Mouse (Mus musculus) naive thymus-derived CD4-positive, alpha-beta T cell, adult 2 months (primary cell): Measurements from ENCODE around the gene Ppargc1a.

Experiments used
- DNase-seq: peaks from one replicate; pipeline ENCODE4 v3.0.0-alpha.2; 2011; ENCODE audit warnings: low read depth

Ppargc1a gene

GRCm38 (mm10) chr5:51497910-51498517 lies 69.5 kb downstream of the Ppargc1a start:
- DNase-seq = no peak

GRCm38 (mm10) chr5:51495446-51495845 lies 72.1 kb downstream of the Ppargc1a start:
- no peak for DNase-seq

- DNase-seq = no peak
Observed at GRCm38 (mm10) chr5:51494358-51494876, 73.1 kb downstream of the Ppargc1a start.

GRCm38 (mm10) chr5:51483768-51484167 lies 83.8 kb downstream of the Ppargc1a start:
- no peak for DNase-seq

GRCm38 (mm10) chr5:51479859-51480258 lies 87.7 kb downstream of the Ppargc1a start:
- DNase-seq = no peak

GRCm38 (mm10) chr5:51479456-51479855 lies 88.1 kb downstream of the Ppargc1a start:
- DNase-seq = no peak

- no peak for DNase-seq
Observed at GRCm38 (mm10) chr5:51478319-51478994, 89.1 kb downstream of the Ppargc1a start.

GRCm38 (mm10) chr5:51477140-51477539 lies 90.4 kb downstream of the Ppargc1a start:
- no peak for DNase-seq

GRCm38 (mm10) chr5:51475034-51475541 lies 92.4 kb downstream of the Ppargc1a start:
- DNase-seq = no peak

- DNase-seq = no peak
Observed at GRCm38 (mm10) chr5:51471614-51472013, 95.9 kb downstream of the Ppargc1a start.

- DNase-seq = no peak
Observed at GRCm38 (mm10) chr5:51466036-51466435, 101.5 kb downstream of the Ppargc1a start.

- no peak for DNase-seq
Observed at GRCm38 (mm10) chr5:51452033-51452432, 115.5 kb downstream of the Ppargc1a start.

- DNase-seq = no peak
Observed at GRCm38 (mm10) chr5:51447631-51448030, 119.9 kb downstream of the Ppargc1a start.

- no peak for DNase-seq
Observed at GRCm38 (mm10) chr5:51446299-51447090, 121.0 kb downstream of the Ppargc1a start.

GRCm38 (mm10) chr5:51445726-51446125 lies 121.8 kb downstream of the Ppargc1a start:
- DNase-seq = no peak

GRCm38 (mm10) chr5:51439773-51440172 lies 127.8 kb downstream of the Ppargc1a start:
- no peak for DNase-seq

- DNase-seq = no peak
Observed at GRCm38 (mm10) chr5:51433905-51434304, 133.6 kb downstream of the Ppargc1a start.

GRCm38 (mm10) chr5:51432532-51432931 lies 135.0 kb downstream of the Ppargc1a start:
- DNase-seq = no peak

- no peak for DNase-seq
Observed at GRCm38 (mm10) chr5:51432031-51432430, 135.5 kb downstream of the Ppargc1a start.

- no peak for DNase-seq
Observed at GRCm38 (mm10) chr5:51426406-51426805, 141.1 kb downstream of the Ppargc1a start.

GRCm38 (mm10) chr5:51416377-51416776 lies 151.1 kb downstream of the Ppargc1a start:
- no peak for DNase-seq

GRCm38 (mm10) chr5:51415456-51415855 lies 152.1 kb downstream of the Ppargc1a start:
- no peak for DNase-seq
